Mouse (Mus musculus): ENCODE data around the gene Olfr285.

Gene Olfr285

GRCm38 (mm10) chr15:98317177-98317724, at the start of gene Olfr285:
Olfr285 (minus strand) TSS chr15:98317353.
- DNase-seq, result no peak

- DNase-seq, result no peak
These were observed 23.7 kb upstream of the Olfr285 start, which contains the start of gene Olfr284 for GRCm38 (mm10) chr15:98340887-98341286. Olfr284 (minus strand) TSS chr15:98340987.

GRCm38 (mm10) chr15:98315703-98316102, 1.4 kb downstream of the Olfr285 start:
- DNase-seq, result no peak

- peak; percentile 65 for DNase-seq
These were observed 21.3 kb downstream of the Olfr285 start, which contains the start of gene Zfp641 for GRCm38 (mm10) chr15:98295628-98296551. Zfp641 (minus strand) TSS chr15:98296161.

- no peak for DNase-seq
These were observed 23.5 kb downstream of the Olfr285 start for GRCm38 (mm10) chr15:98293651-98294050.

GRCm38 (mm10) chr15:98288566-98288965, 28.6 kb downstream of the Olfr285 start:
- peak; percentile 39 for DNase-seq

- no peak for DNase-seq
These were observed 30.7 kb downstream of the Olfr285 start for GRCm38 (mm10) chr15:98286418-98286817.

Data from cerebellum, adult 11-12 months (tissue).